Mouse (Mus musculus) G1E (cell line): ENCODE results near the gene Tmem39b. TPM values are rescaled to one million over a fixed set of nuclear protein-coding genes. Genes with fewer than 3 reads are reported as not detected.
"Not testable (repeated sequence)": the region's sequence is repeated elsewhere in the genome, so short reads cannot be mapped to it uniquely, and the experiment has no call there.

ENCODE experiments used
- ATAC-seq: 2 replicates; pipeline ENCODE4 v1.8.0; 2016; ENCODE audit warnings: mild to moderate bottlenecking; ENCODE audit not compliant: insufficient number of reproducible peaks, poor library complexity, low FRiP score, severe bottlenecking; ENCODE audit errors: extremely low read depth
- DNase-seq: peaks from one replicate; pipeline ENCODE4 v3.0.0; 2012; ENCODE audit warnings: low spot score
- H3K27me3 ChIP-seq: 2 replicates; pipeline ENCODE4 v1.6.1; 2012; ENCODE audit warnings: mild to moderate bottlenecking, low read length, inconsistent platforms; ENCODE audit not compliant: insufficient read depth
- H3K36me3 ChIP-seq: replicated peaks from 2 replicates; pipeline ENCODE3; 2012; ENCODE audit warnings: mild to moderate bottlenecking, inconsistent platforms
- H3K4me1 ChIP-seq: 2 replicates; pipeline ENCODE4 v1.6.1; 2012; ENCODE audit warnings: low read depth, low read length, inconsistent platforms, mixed read lengths; ENCODE audit not compliant: insufficient read depth
- H3K4me3 ChIP-seq: 2 replicates; pipeline ENCODE4 v1.5.1; 2012; ENCODE audit warnings: low read depth, mild to moderate bottlenecking, inconsistent platforms, low read length, moderate library complexity, mixed read lengths
- H3K9me3 ChIP-seq: replicated peaks from 2 replicates; pipeline ENCODE4 v1.6.1; 2012; ENCODE audit warnings: inconsistent platforms
- CTCF ChIP-seq: IDR thresholded peaks from 2 replicates; pipeline ENCODE4 v1.5.1; 2012; ENCODE audit warnings: low read depth, low read length, inconsistent platforms, mixed read lengths
- GATA1 ChIP-seq: IDR thresholded peaks from 2 replicates; pipeline ENCODE4 v1.6.1; 2012; ENCODE audit warnings: borderline replicate concordance, low read length, inconsistent platforms, mixed read lengths
- GATA2 ChIP-seq: IDR thresholded peaks from 2 replicates; pipeline ENCODE4 v1.6.1; 2012; ENCODE audit warnings: low read depth, low read length, inconsistent platforms, borderline replicate concordance
- POLR2AphosphoS5 ChIP-seq: IDR thresholded peaks from 2 replicates; pipeline ENCODE4 v1.6.1; 2012; ENCODE audit warnings: low read depth, low read length, inconsistent platforms; ENCODE audit not compliant: insufficient replicate concordance
- TAL1 ChIP-seq: conservative IDR thresholded peaks from 2 replicates; pipeline ENCODE4 v1.6.1; 2012; ENCODE audit warnings: low read depth, low read length, inconsistent platforms, mixed read lengths
- polyA plus RNA-seq: library from polyadenylated mRNA; stranded (reverse); fragments of >175 nt; gene quantifications from 2 replicates; pipeline ENCODE4 v1.2.3, GENCODE M21; 2012
- total RNA-seq, 2 experiments: library from RNA; stranded (forward) in 1 of 2; stranded (reverse) in 1 of 2; fragments of 200-1000 nt in 1 of 2; fragments of >200 nt in 1 of 2; fragmentation: Nextera tagmentation in 1 of 2; gene quantifications; 2 replicates each; pipeline ENCODE4 v1.2.3; 2014 to 2017

Gene Tmem39b
- total and polyA plus RNA-seq, 3 experiments: 3.9 to 34.3 (median 18.3) TPM

DNA sequence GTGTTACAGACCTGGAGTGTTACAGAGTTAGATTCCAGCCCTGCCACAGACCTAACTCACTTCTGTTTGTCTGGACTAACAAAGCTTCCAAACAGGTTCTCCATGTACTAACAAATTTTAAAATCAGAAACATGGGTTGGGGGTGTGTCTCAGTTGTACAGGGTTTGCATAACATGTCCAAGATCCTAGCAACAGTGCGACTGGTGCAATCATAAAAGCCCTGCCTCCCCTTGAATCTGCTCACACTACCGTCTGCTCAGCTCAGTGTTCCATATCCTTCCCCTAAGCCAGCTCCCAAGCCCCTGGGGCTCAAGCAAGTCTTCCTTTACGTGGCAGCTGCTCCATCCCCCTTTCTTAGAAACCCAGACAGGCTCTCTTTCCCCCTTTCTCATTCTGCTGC lies 10.1 kb upstream of the Tmem39b start:
- peaks cover 10% of the 10 kb centered on the region for H3K4me1 ChIP-seq
- peaks cover 93% of the 10 kb centered on the region for H3K36me3 ChIP-seq
- H3K9me3 ChIP-seq: no peaks in the 10 kb centered on the region
- ATAC-seq: no peak
- no peaks in the 10 kb centered on the region for H3K27me3 ChIP-seq
- no peak for DNase-seq
- no peak overlapping the region for H3K4me3 ChIP-seq
- TF ChIP-seq GATA1 (no peak), CTCF (no peak), POLR2AphosphoS5 (no peak), GATA2 (no peak), TAL1 (no peak)

DNA sequence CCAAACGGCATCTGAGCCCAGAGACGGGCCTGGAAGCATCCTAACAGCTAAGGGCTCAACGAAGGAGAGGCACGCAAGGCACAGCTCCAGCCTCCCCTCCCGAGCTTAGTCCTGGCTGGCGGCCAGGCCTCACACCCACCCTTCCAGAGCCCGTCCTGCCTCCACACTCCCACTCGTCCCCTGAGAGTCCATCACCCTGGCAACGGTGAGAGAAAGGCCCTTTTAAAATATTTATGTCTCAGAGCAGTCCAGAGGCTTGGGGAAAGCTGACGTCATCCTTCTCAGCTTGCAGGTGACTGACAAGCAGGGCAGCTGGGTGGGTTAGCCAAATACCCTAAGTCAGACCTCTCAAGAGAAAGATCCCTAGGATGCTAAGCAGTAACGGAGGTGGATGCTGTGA lies 5.8 kb upstream of the Tmem39b start:
- Histone ChIP-seq H3K9me3 (no peaks in the 10 kb centered on the region), H3K4me3 (no peak overlapping the region), H3K27me3 (no peaks in the 10 kb centered on the region), H3K36me3 (peaks cover 52% of the 10 kb centered on the region), H3K4me1 (peaks cover 25% of the 10 kb centered on the region)
- DNase-seq (no peak), ATAC-seq (no peak)
- TF ChIP-seq POLR2AphosphoS5 (no peak), TAL1 (no peak), CTCF (no peak), GATA2 (no peak), GATA1 (no peak)

DNA sequence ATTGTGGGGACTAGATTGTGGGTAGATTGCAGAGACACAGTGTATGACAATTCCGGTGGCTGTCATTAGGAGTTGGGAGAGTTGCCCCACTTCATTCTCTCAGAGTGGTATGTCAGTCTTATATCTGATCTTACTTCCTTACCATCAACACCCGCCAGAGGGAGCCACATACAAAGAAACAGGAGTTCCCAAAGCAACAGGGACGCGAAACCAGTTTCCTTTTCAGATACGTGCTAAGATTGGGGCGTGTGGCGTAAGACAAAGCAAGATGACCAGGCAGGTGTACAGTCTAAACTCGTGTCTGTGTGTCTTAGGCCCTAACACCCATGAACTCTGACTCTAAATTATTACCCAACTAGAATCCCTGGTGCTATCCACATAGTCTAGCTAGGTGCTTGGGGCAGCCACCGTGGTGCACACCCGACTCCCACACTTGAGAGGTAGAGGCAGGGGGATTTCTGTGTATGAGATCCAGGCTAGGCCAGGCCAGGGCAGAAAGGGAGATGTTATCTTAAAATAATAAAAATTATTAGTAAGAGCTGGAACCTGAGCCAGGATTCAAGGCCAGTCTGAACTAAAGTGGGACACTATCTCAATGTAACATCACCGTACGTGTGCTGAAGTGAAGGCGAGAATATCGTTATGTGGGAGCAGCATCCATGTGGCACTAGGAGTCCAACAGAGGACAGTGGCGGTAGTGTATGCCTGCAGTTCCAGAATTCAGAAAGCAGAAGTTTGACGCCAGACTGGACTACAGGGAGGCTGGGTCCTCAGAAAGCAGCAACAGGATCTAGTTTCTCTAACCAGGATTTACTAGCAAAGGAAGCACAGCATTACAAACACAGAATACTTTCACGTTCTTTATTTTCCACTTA lies 5.1 kb upstream of the Tmem39b start:
- Histone ChIP-seq H3K9me3 (no peaks in the 10 kb centered on the region), H3K4me3 (no peak overlapping the region; the same call in 1 of the 2 replicates), H3K4me1 (peaks cover 32% of the 10 kb centered on the region), H3K27me3 (no peaks in the 10 kb centered on the region), H3K36me3 (peaks cover 50% of the 10 kb centered on the region)
- ATAC-seq: 0 out of 2 replicates have a peak, but pooled peaks have one; percentile 37
- TF ChIP-seq GATA1: no peak
- TF ChIP-seq POLR2AphosphoS5: no peak; the same call in 1 of the 2 replicates
- peak; percentile 58; the same call in 1 of the 2 replicates for TF ChIP-seq CTCF
- no peak for TF ChIP-seq TAL1
- no peak for TF ChIP-seq GATA2
- peak; percentile 58 for DNase-seq

DNA sequence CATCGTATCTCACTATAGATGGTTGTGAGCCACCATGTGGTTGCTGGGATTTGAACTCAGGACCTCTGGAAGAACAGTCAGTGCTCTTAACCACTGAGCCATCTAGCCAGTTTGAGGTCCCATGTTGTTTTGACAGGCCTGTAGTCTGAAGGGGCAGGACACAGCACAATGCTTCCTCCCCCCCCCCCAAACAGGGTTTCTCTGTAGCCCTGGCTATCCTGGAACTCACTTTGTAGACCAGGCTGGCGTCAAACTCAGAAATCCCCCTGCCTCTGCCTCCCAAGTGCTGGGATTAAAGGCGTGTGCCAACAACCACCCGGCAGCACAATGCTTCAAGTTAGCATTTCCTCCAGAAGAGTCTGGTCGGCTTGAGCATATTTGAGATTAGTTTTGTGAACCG lies 4.0 kb upstream of the Tmem39b start:
- ATAC-seq, H3K4me3 ChIP-seq, H3K27me3 ChIP-seq, H3K9me3 ChIP-seq, DNase-seq: not testable (repeated sequence)
- peaks cover 35% of the 10 kb centered on the region for H3K4me1 ChIP-seq
- peaks cover 39% of the 10 kb centered on the region for H3K36me3 ChIP-seq

DNA sequence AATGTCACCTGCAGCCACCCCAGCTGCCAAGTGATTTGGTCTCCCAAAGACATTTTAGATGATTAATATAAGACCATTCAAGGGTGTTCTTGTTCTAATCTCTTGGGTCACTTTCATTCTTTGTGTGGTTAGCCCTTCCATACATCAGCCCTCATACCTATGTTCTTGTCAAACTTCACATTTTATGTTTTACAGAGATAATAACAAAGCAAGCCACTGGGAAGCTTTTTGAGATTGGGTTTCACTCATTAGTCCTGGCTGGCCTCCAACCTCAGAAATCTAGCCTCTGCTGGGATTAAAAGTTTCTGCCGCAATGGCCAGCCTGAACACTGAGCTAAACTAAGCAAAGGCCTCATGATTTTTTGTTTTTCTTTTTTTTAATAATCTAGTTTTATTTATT lies 3.6 kb upstream of the Tmem39b start:
- Histone ChIP-seq H3K36me3 (peaks cover 34% of the 10 kb centered on the region), H3K4me1 (peaks cover 40% of the 10 kb centered on the region), H3K9me3 (no peaks in the 10 kb centered on the region), H3K4me3 (no peak overlapping the region), H3K27me3 (no peaks in the 10 kb centered on the region)
- no peak for ATAC-seq
- TF ChIP-seq GATA1: no peak
- no peak for TF ChIP-seq GATA2
- TF ChIP-seq TAL1: no peak
- TF ChIP-seq CTCF: no peak
- no peak for TF ChIP-seq POLR2AphosphoS5
- DNase-seq: no peak

DNA sequence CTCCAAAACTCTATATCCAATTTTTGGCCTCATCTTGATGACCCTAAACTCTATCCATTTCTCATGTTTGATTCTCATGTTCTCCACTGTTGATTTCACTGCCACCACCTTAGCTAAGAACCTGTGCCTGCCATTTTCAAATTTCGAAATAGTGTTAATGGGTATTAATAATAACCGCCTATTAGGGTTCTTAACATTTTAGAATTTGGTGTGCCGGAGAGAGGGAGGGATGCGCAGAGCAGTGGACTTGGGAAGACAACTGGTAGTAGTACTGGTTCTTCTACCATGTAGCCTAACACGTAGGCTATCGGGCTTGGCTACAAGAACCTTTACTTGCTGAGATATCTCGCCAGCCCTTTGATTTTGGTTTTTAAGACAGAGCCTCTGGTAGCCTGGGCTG lies 553 bp upstream of the Tmem39b start:
- H3K27me3 ChIP-seq: no peaks in the 10 kb centered on the region
- TF ChIP-seq CTCF (no peak), GATA1 (no peak), POLR2AphosphoS5 (no peak), GATA2 (no peak), TAL1 (no peak)
- no peak for ATAC-seq
- H3K4me3 ChIP-seq: peak overlapping the region; percentile 82; the same call in 1 of the 2 replicates
- peaks cover 29% of the 10 kb centered on the region for H3K36me3 ChIP-seq
- H3K9me3 ChIP-seq: no peaks in the 10 kb centered on the region
- peaks cover 36% of the 10 kb centered on the region for H3K4me1 ChIP-seq
- DNase-seq: no peak
